Mouse (Mus musculus): Measurements from ENCODE around the gene Nav3. TPM values are rescaled to one million over a fixed set of nuclear protein-coding genes. Genes with fewer than 3 reads are reported as not detected.

Nav3 gene
- polyA plus RNA-seq, 1 experiment from 2014 or later: 29.5 TPM

DNA sequence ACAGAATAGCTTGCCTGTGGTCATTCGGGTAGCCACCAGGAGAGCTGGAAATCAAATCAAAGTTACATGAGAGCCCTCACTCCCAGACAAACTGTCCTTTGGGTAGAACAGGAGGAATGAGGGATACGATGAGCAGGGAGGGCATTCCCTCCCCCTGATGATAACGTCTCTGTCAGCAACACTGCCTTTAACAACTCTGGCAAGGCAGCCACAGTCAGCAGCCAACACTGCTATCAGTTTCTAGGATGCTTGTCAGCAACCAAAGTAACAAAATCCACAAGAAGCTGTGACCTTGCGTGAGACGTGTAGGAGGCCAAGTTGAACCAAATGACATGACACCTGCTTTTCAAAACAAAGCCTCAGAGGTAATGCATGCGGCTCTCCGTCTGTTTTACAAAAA, 103.9 kb downstream of the Nav3 start:
- Histone ChIP-seq H3K4me1 (peaks cover 3% of the 10 kb centered on the region; the same call in 1 of the 2 replicates), H3K36me3 (no peaks in the 10 kb centered on the region), H3K4me2 (replicated peaks) (no peak overlapping the region), H3K27me3 (no peaks in the 10 kb centered on the region), H3K4me3 (no peak overlapping the region), H3K9me3 (no peaks in the 10 kb centered on the region), H3K9ac (replicated peaks) (no peak overlapping the region), H3K27ac (replicated peaks) (peak overlapping the region; percentile 79)
- 59% methylated on average over 7 of the region's 7 CpGs for WGBS
- ATAC-seq (replicated peaks): peak; percentile 38; the same call in 1 of the 2 replicates

- no peaks in the 10 kb centered on the region for H3K27me3 ChIP-seq
- H3K27ac ChIP-seq (replicated peaks): no peak overlapping the region
- no peaks in the 10 kb centered on the region for H3K9me3 ChIP-seq
Observed at GRCm38 (mm10) chr10:110330030-110330429, 126.0 kb downstream of the Nav3 start.

GRCm38 (mm10) chr10:110329629-110330028, 126.4 kb downstream of the Nav3 start:
- Histone ChIP-seq H3K9me3 (no peaks in the 10 kb centered on the region), H3K9ac (replicated peaks) (no peak overlapping the region), H3K36me3 (no peaks in the 10 kb centered on the region), H3K4me2 (replicated peaks) (no peak overlapping the region), H3K27me3 (no peaks in the 10 kb centered on the region), H3K4me3 (no peak overlapping the region), H3K27ac (replicated peaks) (no peak overlapping the region; the same call in 1 of the 2 replicates), H3K4me1 (peaks cover 6% of the 10 kb centered on the region)
- WGBS: 27% methylated on average over 5 of the region's 5 CpGs
- no peak for ATAC-seq (replicated peaks)

More at GRCm38 (mm10) chr10:110330030-110330429, 126.0 kb downstream of the Nav3 start:
- Histone ChIP-seq H3K4me2 (replicated peaks) (no peak overlapping the region), H3K36me3 (no peaks in the 10 kb centered on the region), H3K4me3 (no peak overlapping the region), H3K4me1 (peaks cover 6% of the 10 kb centered on the region), H3K9ac (replicated peaks) (no peak overlapping the region)
- 83% methylated on average over 5 of the region's 5 CpGs for WGBS
- ATAC-seq (replicated peaks): no peak

DNA sequence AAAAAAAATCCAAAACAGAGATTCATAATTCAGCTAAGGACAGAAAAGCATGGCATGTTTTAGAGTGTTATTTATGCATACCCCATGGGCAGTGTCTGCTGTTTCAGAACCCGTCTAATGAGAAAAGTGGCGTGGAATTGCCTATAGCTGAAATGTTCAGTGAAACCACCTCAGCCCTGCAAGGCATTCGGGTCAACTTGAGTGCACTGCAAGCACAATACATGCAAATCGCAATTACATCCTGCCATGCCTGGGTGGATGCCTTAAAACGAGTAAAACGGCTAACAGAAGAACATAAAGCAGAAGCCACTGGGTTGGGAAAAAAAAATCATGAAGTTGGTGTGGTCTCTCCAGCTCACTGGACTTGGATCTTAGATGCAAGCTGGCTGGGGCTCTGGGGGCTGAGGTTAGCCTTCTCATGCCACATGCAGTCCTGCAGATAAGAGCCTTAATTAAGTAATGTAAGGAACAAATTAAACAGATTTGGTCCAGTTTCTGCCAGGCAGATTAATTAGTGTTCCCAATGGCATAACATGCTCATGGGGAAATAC, 133.8 kb downstream of the Nav3 start:
- Histone ChIP-seq H3K27me3 (no peaks in the 10 kb centered on the region), H3K4me1 (peaks cover 3% of the 10 kb centered on the region; the same call in 1 of the 2 replicates), H3K9ac (replicated peaks) (no peak overlapping the region), H3K4me2 (replicated peaks) (no peak overlapping the region), H3K27ac (replicated peaks) (no peak overlapping the region), H3K36me3 (no peaks in the 10 kb centered on the region), H3K9me3 (no peaks in the 10 kb centered on the region; the same call in 1 of the 2 replicates), H3K4me3 (no peak overlapping the region)
- WGBS: 62% methylated on average over 6 of the region's 6 CpGs
- no peak for ATAC-seq (replicated peaks)

DNA sequence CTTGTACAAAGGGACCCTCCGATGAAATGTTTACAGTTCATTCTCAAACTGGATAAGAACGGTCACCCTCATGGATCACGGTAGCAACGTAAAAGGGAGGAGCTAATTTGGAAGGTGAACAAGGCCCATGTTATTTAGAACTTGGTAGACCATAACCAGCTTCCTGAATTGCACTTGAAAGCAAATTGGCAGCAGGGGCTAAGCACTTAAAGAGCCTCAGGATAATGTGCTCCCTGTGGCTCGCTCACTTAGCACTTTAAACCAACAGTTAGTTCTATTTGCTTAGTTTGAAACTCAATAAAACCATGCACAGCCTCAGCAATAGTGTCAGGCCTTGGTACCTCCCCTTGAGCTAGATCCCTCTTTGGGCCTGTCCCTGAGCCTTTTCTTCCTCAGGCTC, 138.7 kb downstream of the Nav3 start:
- Histone ChIP-seq H3K27ac (replicated peaks) (no peak overlapping the region), H3K27me3 (no peaks in the 10 kb centered on the region), H3K36me3 (no peaks in the 10 kb centered on the region), H3K9ac (replicated peaks) (no peak overlapping the region), H3K4me3 (no peak overlapping the region), H3K4me2 (replicated peaks) (no peak overlapping the region), H3K9me3 (peaks cover 3% of the 10 kb centered on the region; the same call in 1 of the 2 replicates), H3K4me1 (peaks cover 3% of the 10 kb centered on the region; the same call in 1 of the 2 replicates)
- WGBS: 73% methylated on average over 5 of the region's 5 CpGs
- ATAC-seq (replicated peaks): no peak

GRCm38 (mm10) chr10:110314525-110314924, 141.5 kb downstream of the Nav3 start:
- ATAC-seq (replicated peaks): no peak
- Histone ChIP-seq H3K9me3 (peaks cover 4% of the 10 kb centered on the region; the same call in 1 of the 2 replicates), H3K9ac (replicated peaks) (no peak overlapping the region), H3K27me3 (no peaks in the 10 kb centered on the region), H3K36me3 (no peaks in the 10 kb centered on the region), H3K4me3 (no peak overlapping the region), H3K27ac (replicated peaks) (no peak overlapping the region), H3K4me1 (no peaks in the 10 kb centered on the region), H3K4me2 (replicated peaks) (no peak overlapping the region)
- WGBS: 68% methylated on average over 5 of the region's 5 CpGs

DNA sequence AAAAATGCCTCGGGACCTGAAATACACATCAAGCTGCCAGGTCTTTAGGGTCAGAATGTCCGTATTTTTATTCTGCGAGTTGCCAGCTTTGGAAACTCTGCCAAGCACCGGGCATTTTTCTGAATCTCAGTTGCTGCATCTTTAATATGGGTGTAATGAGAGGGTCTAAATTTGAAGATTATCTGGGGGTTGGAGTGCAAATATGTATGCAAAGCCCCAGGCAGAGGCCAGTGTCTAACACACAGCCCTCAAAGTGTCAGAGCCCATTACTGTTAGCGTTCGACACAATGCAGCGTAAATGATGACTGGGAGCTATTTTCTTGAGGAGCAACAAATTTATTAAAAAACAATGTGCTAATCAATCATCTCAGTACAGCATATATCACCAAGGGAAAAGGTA, 142.0 kb downstream of the Nav3 start:
- Histone ChIP-seq H3K36me3 (no peaks in the 10 kb centered on the region), H3K27ac (replicated peaks) (no peak overlapping the region), H3K9ac (replicated peaks) (no peak overlapping the region), H3K4me2 (replicated peaks) (no peak overlapping the region), H3K9me3 (peaks cover 4% of the 10 kb centered on the region; the same call in 1 of the 2 replicates), H3K4me1 (peaks cover 2% of the 10 kb centered on the region), H3K27me3 (no peaks in the 10 kb centered on the region), H3K4me3 (no peak overlapping the region)
- no peak for ATAC-seq (replicated peaks)
- WGBS: 72% methylated on average over 7 of the region's 7 CpGs

GRCm38 (mm10) chr10:110309511-110309910, 146.5 kb downstream of the Nav3 start:
- H3K9me3 ChIP-seq: peaks cover 4% of the 10 kb centered on the region; the same call in 1 of the 2 replicates
- ATAC-seq (replicated peaks): peak; percentile 86
- H3K4me2 ChIP-seq (replicated peaks): no peak overlapping the region
- H3K36me3 ChIP-seq: no peaks in the 10 kb centered on the region
- H3K4me3 ChIP-seq: no peak overlapping the region
- H3K27ac ChIP-seq (replicated peaks): peak overlapping the region; percentile 64; the same call in 1 of the 2 replicates
- H3K9ac ChIP-seq (replicated peaks): no peak overlapping the region
- no peaks in the 10 kb centered on the region for H3K27me3 ChIP-seq
- 64% methylated on average over 4 of the region's 4 CpGs for WGBS
- H3K4me1 ChIP-seq: peaks cover 4% of the 10 kb centered on the region

- ATAC-seq (replicated peaks): no peak
- WGBS: 78% methylated on average over 5 of the region's 5 CpGs
- no peaks in the 10 kb centered on the region for H3K9me3 ChIP-seq
- peaks cover 4% of the 10 kb centered on the region for H3K4me1 ChIP-seq
- no peak overlapping the region for H3K27ac ChIP-seq (replicated peaks)
- no peaks in the 10 kb centered on the region for H3K36me3 ChIP-seq
- no peaks in the 10 kb centered on the region for H3K27me3 ChIP-seq
- H3K4me3 ChIP-seq: no peak overlapping the region
- H3K9ac ChIP-seq (replicated peaks): no peak overlapping the region
- no peak overlapping the region for H3K4me2 ChIP-seq (replicated peaks)
Observed at GRCm38 (mm10) chr10:110305609-110306008, 150.4 kb downstream of the Nav3 start.

DNA sequence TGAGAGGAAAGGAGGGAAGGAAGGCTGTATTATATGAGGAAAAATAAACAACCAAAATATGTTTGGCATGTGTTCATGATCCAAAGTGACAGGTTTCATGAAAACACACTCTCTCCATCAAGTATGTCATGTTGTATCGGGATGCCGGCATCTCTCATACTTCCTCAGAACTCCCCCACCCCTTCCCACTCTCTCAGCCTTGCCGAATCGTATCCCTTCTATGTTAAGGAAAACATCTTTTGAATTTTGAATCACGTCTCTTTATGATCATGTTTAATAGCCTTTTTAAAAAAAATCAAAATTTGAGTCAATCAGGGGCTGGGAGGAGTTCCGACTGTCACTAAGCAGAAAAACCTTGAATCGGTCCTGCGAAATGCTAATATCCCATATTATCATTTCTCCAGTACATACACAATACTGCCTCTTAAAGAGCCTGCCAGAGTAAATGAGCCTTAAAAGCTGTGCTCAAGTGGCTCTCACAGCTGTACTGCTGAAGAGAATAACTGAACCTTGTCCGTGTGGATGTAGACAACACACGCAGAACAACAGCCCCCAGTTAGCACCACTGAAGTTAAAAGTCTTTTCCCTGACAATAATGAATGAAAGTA, 165.9 kb downstream of the Nav3 start:
- no peak overlapping the region for H3K4me3 ChIP-seq
- H3K27ac ChIP-seq (replicated peaks): peak overlapping the region; percentile 68
- H3K9me3 ChIP-seq: no peaks in the 10 kb centered on the region
- H3K9ac ChIP-seq (replicated peaks): no peak overlapping the region
- H3K27me3 ChIP-seq: no peaks in the 10 kb centered on the region
- 56% methylated on average over 10 of the region's 10 CpGs for WGBS
- H3K4me1 ChIP-seq: peaks cover 7% of the 10 kb centered on the region
- peak; percentile 67; the same call in 1 of the 2 replicates for ATAC-seq (replicated peaks)
- no peaks in the 10 kb centered on the region for H3K36me3 ChIP-seq
- no peak overlapping the region for H3K4me2 ChIP-seq (replicated peaks)

GRCm38 (mm10) chr10:110283879-110284278, 172.1 kb downstream of the Nav3 start:
- ATAC-seq (replicated peaks): no peak

GRCm38 (mm10) chr10:110272818-110273217, 183.2 kb downstream of the Nav3 start:
- 0 out of 2 replicates have a peak, but pooled peaks cover 6% of the 10 kb centered on the region for H3K4me1 ChIP-seq
- H3K9ac ChIP-seq (replicated peaks): no peak overlapping the region
- peak overlapping the region; percentile 56 for H3K27ac ChIP-seq (replicated peaks)
- no peak overlapping the region for H3K4me3 ChIP-seq
- H3K27me3 ChIP-seq: no peaks in the 10 kb centered on the region
- 58% methylated on average over 2 of the region's 2 CpGs for WGBS
- no peaks in the 10 kb centered on the region for H3K9me3 ChIP-seq
- ATAC-seq (replicated peaks): peak; percentile 77; the same call in 1 of the 2 replicates
- H3K36me3 ChIP-seq: no peaks in the 10 kb centered on the region
- H3K4me2 ChIP-seq (replicated peaks): no peak overlapping the region

More at GRCm38 (mm10) chr10:110283879-110284278, 172.1 kb downstream of the Nav3 start:
- Histone ChIP-seq H3K27me3 (no peaks in the 10 kb centered on the region), H3K9ac (replicated peaks) (no peak overlapping the region), H3K9me3 (no peaks in the 10 kb centered on the region), H3K4me1 (no peaks in the 10 kb centered on the region), H3K36me3 (no peaks in the 10 kb centered on the region), H3K4me2 (replicated peaks) (no peak overlapping the region), H3K4me3 (no peak overlapping the region), H3K27ac (replicated peaks) (no peak overlapping the region)
- WGBS: 82% methylated on average over 3 of the region's 3 CpGs
